Mouse (Mus musculus): ENCODE results near the gene Rabif. TPM values are rescaled to one million over a fixed set of nuclear protein-coding genes. Genes with fewer than 3 reads are reported as not detected.

Gene Rabif
- polyA plus RNA-seq, 1 experiment from 2014 or later = 47.0 TPM

GRCm38 (mm10) chr1:134535054-134535453 lies 40.6 kb downstream of the Rabif start:
- H3K9ac ChIP-seq (replicated peaks; ENCODE audit: low read length) = no peak overlapping the region
- WGBS = 89% methylated on average over 1 of the region's 1 CpGs
- no peaks in the 10 kb centered on the region for H3K27me3 ChIP-seq (ENCODE audit: insufficient read depth, low read length)
- no peaks in the 10 kb centered on the region for H3K36me3 ChIP-seq (ENCODE audit: insufficient read depth, low read length)
- no peaks in the 10 kb centered on the region for H3K4me1 ChIP-seq (ENCODE audit: insufficient read depth, low read length)
- H3K9me3 ChIP-seq (ENCODE audit: low read length) = no peaks in the 10 kb centered on the region
- no peak overlapping the region for H3K4me2 ChIP-seq (replicated peaks; ENCODE audit: low read depth, low read length)
- H3K4me3 ChIP-seq (ENCODE audit: low read length) = no peak overlapping the region
- no peak for ATAC-seq (ENCODE audit: low FRiP score, low TSS enrichment)
- no peak overlapping the region for H3K27ac ChIP-seq (ENCODE audit: low read length)

GRCm38 (mm10) chr1:134535513-134535912 lies 41.1 kb downstream of the Rabif start:
- no peak for ATAC-seq (ENCODE audit: low FRiP score, low TSS enrichment)
- WGBS = 74% methylated on average over 3 of the region's 3 CpGs

GRCm38 (mm10) chr1:134540610-134541009 lies 46.2 kb downstream of the Rabif start:
- WGBS = 87% methylated on average over 10 of the region's 10 CpGs
- no peak overlapping the region for H3K27ac ChIP-seq (ENCODE audit: low read length)
- no peaks in the 10 kb centered on the region for H3K36me3 ChIP-seq (ENCODE audit: insufficient read depth, low read length)
- no peaks in the 10 kb centered on the region for H3K27me3 ChIP-seq (ENCODE audit: insufficient read depth, low read length)
- no peak for ATAC-seq (ENCODE audit: low FRiP score, low TSS enrichment)
- H3K4me3 ChIP-seq (ENCODE audit: low read length) = no peak overlapping the region
- H3K9me3 ChIP-seq (ENCODE audit: low read length) = peaks cover 10% of the 10 kb centered on the region; the same call in 1 of the 2 replicates
- no peak overlapping the region for H3K4me2 ChIP-seq (replicated peaks; ENCODE audit: low read depth, low read length)
- H3K9ac ChIP-seq (replicated peaks; ENCODE audit: low read length) = no peak overlapping the region
- H3K4me1 ChIP-seq (ENCODE audit: insufficient read depth, low read length) = no peaks in the 10 kb centered on the region

More at GRCm38 (mm10) chr1:134535513-134535912, 41.1 kb downstream of the Rabif start:
- Histone ChIP-seq H3K4me2 (replicated peaks; ENCODE audit: low read depth, low read length) (no peak overlapping the region), H3K4me1 (ENCODE audit: insufficient read depth, low read length) (no peaks in the 10 kb centered on the region), H3K9me3 (ENCODE audit: low read length) (no peaks in the 10 kb centered on the region), H3K27ac (ENCODE audit: low read length) (no peak overlapping the region), H3K27me3 (ENCODE audit: insufficient read depth, low read length) (no peaks in the 10 kb centered on the region), H3K9ac (replicated peaks; ENCODE audit: low read length) (no peak overlapping the region), H3K36me3 (ENCODE audit: insufficient read depth, low read length) (no peaks in the 10 kb centered on the region), H3K4me3 (ENCODE audit: low read length) (no peak overlapping the region)

- WGBS = 60% methylated on average over 4 of the region's 4 CpGs
- H3K4me3 ChIP-seq (ENCODE audit: low read length) = no peak overlapping the region
- no peaks in the 10 kb centered on the region for H3K27me3 ChIP-seq (ENCODE audit: insufficient read depth, low read length)
- no peaks in the 10 kb centered on the region for H3K36me3 ChIP-seq (ENCODE audit: insufficient read depth, low read length)
- no peak overlapping the region for H3K27ac ChIP-seq (ENCODE audit: low read length)
- no peaks in the 10 kb centered on the region for H3K4me1 ChIP-seq (ENCODE audit: insufficient read depth, low read length)
- no peak overlapping the region for H3K9ac ChIP-seq (replicated peaks; ENCODE audit: low read length)
- no peak overlapping the region for H3K4me2 ChIP-seq (replicated peaks; ENCODE audit: low read depth, low read length)
- peaks cover 10% of the 10 kb centered on the region; the same call in 1 of the 2 replicates for H3K9me3 ChIP-seq (ENCODE audit: low read length)
- no peak for ATAC-seq (ENCODE audit: low FRiP score, low TSS enrichment)
These were observed 53.8 kb downstream of the Rabif start for GRCm38 (mm10) chr1:134548231-134548630.

- no peak within 1 kb of the TSS for H3K9ac ChIP-seq (replicated peaks; ENCODE audit: low read length)
- H3K4me3 ChIP-seq (ENCODE audit: low read length) = no peak within 1 kb of the TSS
- WGBS = 58% methylated on average over 7 of the region's 7 CpGs
- 0 out of 2 replicates have a peak, but pooled peaks cover under 1% of the 10 kb centered on the region for H3K4me1 ChIP-seq (ENCODE audit: insufficient read depth, low read length)
- no peak for ATAC-seq (ENCODE audit: low FRiP score, low TSS enrichment)
- no peaks in the 10 kb centered on the region for H3K27me3 ChIP-seq (ENCODE audit: insufficient read depth, low read length)
- H3K27ac ChIP-seq (ENCODE audit: low read length) = no peak within 1 kb of the TSS
- no peaks in the 10 kb centered on the region for H3K36me3 ChIP-seq (ENCODE audit: insufficient read depth, low read length)
- H3K4me2 ChIP-seq (replicated peaks; ENCODE audit: low read depth, low read length) = no peak within 1 kb of the TSS
- peaks cover 9% of the 10 kb centered on the region; the same call in 1 of the 2 replicates for H3K9me3 ChIP-seq (ENCODE audit: low read length)
These were observed 55.2 kb downstream of the Rabif start, which contains the start of gene Mgat4e for GRCm38 (mm10) chr1:134549632-134550132. Gene Mgat4e (minus strand): TSS chr1:134549682.

GRCm38 (mm10) chr1:134551869-134552268 lies 57.4 kb downstream of the Rabif start:
- no peaks in the 10 kb centered on the region for H3K36me3 ChIP-seq (ENCODE audit: insufficient read depth, low read length)
- H3K4me1 ChIP-seq (ENCODE audit: insufficient read depth, low read length) = peaks cover 15% of the 10 kb centered on the region
- H3K9me3 ChIP-seq (ENCODE audit: low read length) = no peaks in the 10 kb centered on the region
- no peaks in the 10 kb centered on the region for H3K27me3 ChIP-seq (ENCODE audit: insufficient read depth, low read length)
- no peak overlapping the region for H3K27ac ChIP-seq (ENCODE audit: low read length)
- no peak for ATAC-seq (ENCODE audit: low FRiP score, low TSS enrichment)
- 81% methylated on average over 3 of the region's 3 CpGs for WGBS
- H3K9ac ChIP-seq (replicated peaks; ENCODE audit: low read length) = no peak overlapping the region
- no peak overlapping the region for H3K4me3 ChIP-seq (ENCODE audit: low read length)
- H3K4me2 ChIP-seq (replicated peaks; ENCODE audit: low read depth, low read length) = no peak overlapping the region

GRCm38 (mm10) chr1:134552396-134552795 lies 57.9 kb downstream of the Rabif start:
- ATAC-seq (ENCODE audit: low FRiP score, low TSS enrichment) = no peak
- no peaks in the 10 kb centered on the region for H3K9me3 ChIP-seq (ENCODE audit: low read length)

GRCm38 (mm10) chr1:134555240-134555870 lies 60.9 kb downstream of the Rabif start:
- Histone ChIP-seq H3K9ac (replicated peaks; ENCODE audit: low read length) (peak overlapping the region; percentile 86), H3K4me1 (ENCODE audit: insufficient read depth, low read length) (peaks cover 24% of the 10 kb centered on the region), H3K27me3 (ENCODE audit: insufficient read depth, low read length) (no peaks in the 10 kb centered on the region), H3K36me3 (ENCODE audit: insufficient read depth, low read length) (no peaks in the 10 kb centered on the region), H3K27ac (ENCODE audit: low read length) (peak overlapping the region; percentile 94), H3K9me3 (ENCODE audit: low read length) (no peaks in the 10 kb centered on the region), H3K4me2 (replicated peaks; ENCODE audit: low read depth, low read length) (peak overlapping the region; percentile 86), H3K4me3 (ENCODE audit: low read length) (peak overlapping the region; percentile 71)
- peak; percentile 21; the same call in 1 of the 2 replicates for ATAC-seq (ENCODE audit: low FRiP score, low TSS enrichment)
- WGBS = 17% methylated on average over 13 of the region's 13 CpGs

More at GRCm38 (mm10) chr1:134552396-134552795, 57.9 kb downstream of the Rabif start:
- Histone ChIP-seq H3K4me3 (ENCODE audit: low read length) (no peak overlapping the region), H3K27ac (ENCODE audit: low read length) (no peak overlapping the region), H3K36me3 (ENCODE audit: insufficient read depth, low read length) (no peaks in the 10 kb centered on the region), H3K9ac (replicated peaks; ENCODE audit: low read length) (no peak overlapping the region), H3K4me1 (ENCODE audit: insufficient read depth, low read length) (peaks cover 18% of the 10 kb centered on the region), H3K4me2 (replicated peaks; ENCODE audit: low read depth, low read length) (no peak overlapping the region), H3K27me3 (ENCODE audit: insufficient read depth, low read length) (no peaks in the 10 kb centered on the region)
- WGBS = 58% methylated on average over 3 of the region's 3 CpGs

GRCm38 (mm10) chr1:134555871-134556670 lies 61.6 kb downstream of the Rabif start:
- Histone ChIP-seq H3K4me1 (ENCODE audit: insufficient read depth, low read length) (peaks cover 24% of the 10 kb centered on the region), H3K4me3 (ENCODE audit: low read length) (peak overlapping the region; percentile 71), H3K27ac (ENCODE audit: low read length) (peak overlapping the region; percentile 94), H3K9me3 (ENCODE audit: low read length) (no peaks in the 10 kb centered on the region), H3K9ac (replicated peaks; ENCODE audit: low read length) (peak overlapping the region; percentile 86), H3K4me2 (replicated peaks; ENCODE audit: low read depth, low read length) (peak overlapping the region; percentile 86), H3K36me3 (ENCODE audit: insufficient read depth, low read length) (no peaks in the 10 kb centered on the region), H3K27me3 (ENCODE audit: insufficient read depth, low read length) (no peaks in the 10 kb centered on the region)
- peak; percentile 25 for ATAC-seq (ENCODE audit: low FRiP score, low TSS enrichment)
- WGBS = under 1% methylated on average over 46 of the region's 46 CpGs

Measured in kidney, embryonic 16.5 days (tissue).